ENCODE assay signal across 27 mouse cellular contexts in genomic region chr1:34174961-34175360, GRCm38 (mm10).
DNase-seq lines count a peak whose midpoint lies in the region; ATAC-seq and TF ChIP-seq lines count a peak whose summit lies in the region.
"Had no signal": no experiment of that assay in that cellular context is flagged by ENCODE, and none has a peak within 500 bp of the region (broad histone marks: within the 10 kb centered on the region; RNA-seq: fewer than 3 reads in every experiment).

No protein-coding gene starts in this region.

- H3K27ac ChIP-seq in layer of hippocampus, adult 2 months: no peak overlapping the region
- H3K27ac ChIP-seq in kidney, postnatal 0 days: no peak overlapping the region
- H3K27ac ChIP-seq in liver, postnatal 0 days (ENCODE audit: low read depth): no peak overlapping the region
- H3K27ac ChIP-seq: embryonic facial prominence, embryonic 13.5 days; forebrain, embryonic 15.5 days; hindbrain, postnatal 0 days; limb, embryonic 13.5 days; liver, embryonic 12.5 days; lung, embryonic 15.5 days; macrophage; midbrain, embryonic 15.5 days; neural tube, embryonic 12.5 days had no signal

- no peaks in the 10 kb centered on the region for H3K9me3 ChIP-seq in kidney, postnatal 0 days (replicated peaks; ENCODE audit: low read length)
- no peaks in the 10 kb centered on the region for H3K9me3 ChIP-seq in liver, postnatal 0 days (ENCODE audit: low read length)
- H3K9me3 ChIP-seq: embryonic facial prominence, embryonic 13.5 days; forebrain, embryonic 15.5 days; limb, embryonic 13.5 days; liver, embryonic 12.5 days; lung, embryonic 15.5 days; midbrain, embryonic 15.5 days; neural tube, embryonic 12.5 days had no signal

- intact Hi-C loops in left cerebral cortex, postnatal 25 days (cut with DNase I): no loop called here

- DNase-seq in layer of hippocampus, adult 2 months (ENCODE audit: low spot score in 2 of 2): no peak
- no peak for DNase-seq in layer of hippocampus, adult 18-20 months (ENCODE audit: low spot score in 2 of 2)
- DNase-seq in NIH3T3 (ENCODE audit: low read depth): peak; percentile 60
- peak; percentile 42 for DNase-seq in kidney, postnatal 0 days (ENCODE audit: low spot score)
- DNase-seq in yolk sac, embryonic 10.5 days (ENCODE audit: low spot score): peak; percentile 22
- no peak for DNase-seq in left cerebral cortex, postnatal 25 days (ENCODE audit: low spot score in 2 of 2)
- no peak for DNase-seq in liver, postnatal 0 days
- DNase-seq: adrenal gland, postnatal 10 days; cerebellum, adult 2 months; cerebellum, postnatal 36 days; embryo, embryonic 11 days; gastrocnemius, postnatal 10 days; right cerebral cortex, postnatal 4 days; thymus, postnatal 36 days had no signal

- H3K27me3 ChIP-seq in kidney, postnatal 0 days (ENCODE audit: insufficient read depth, low read length): no peaks in the 10 kb centered on the region
- no peaks in the 10 kb centered on the region for H3K27me3 ChIP-seq in liver, postnatal 0 days (ENCODE audit: insufficient read depth, low read length)
- H3K27me3 ChIP-seq: embryonic facial prominence, embryonic 13.5 days; forebrain, embryonic 15.5 days; limb, embryonic 13.5 days; liver, embryonic 12.5 days; lung, embryonic 15.5 days; midbrain, embryonic 15.5 days; neural tube, embryonic 12.5 days; Patski had no signal

- H3K4me1 ChIP-seq in kidney, postnatal 0 days (replicated peaks; ENCODE audit: insufficient read depth, low read length): no peaks in the 10 kb centered on the region
- no peaks in the 10 kb centered on the region for H3K4me1 ChIP-seq in liver, postnatal 0 days (ENCODE audit: insufficient read depth)
- H3K4me1 ChIP-seq: embryonic facial prominence, embryonic 13.5 days; forebrain, embryonic 15.5 days; limb, embryonic 13.5 days; liver, embryonic 12.5 days; lung, embryonic 15.5 days; midbrain, embryonic 15.5 days; neural tube, embryonic 12.5 days had no signal

- no peak overlapping the region for H3K9ac ChIP-seq in kidney, postnatal 0 days (ENCODE audit: low read depth, low read length)
- H3K9ac ChIP-seq in liver, postnatal 0 days (replicated peaks): no peak overlapping the region
- H3K9ac ChIP-seq: embryonic facial prominence, embryonic 13.5 days; forebrain, embryonic 15.5 days; limb, embryonic 13.5 days; liver, embryonic 12.5 days; lung, embryonic 15.5 days; midbrain, embryonic 15.5 days; neural tube, embryonic 12.5 days had no signal

- 67% methylated on average over 8 of the region's 8 CpGs for WGBS in kidney, postnatal 0 days
- WGBS in liver, postnatal 0 days (ENCODE audit: insufficient replicate concordance): 75% methylated on average over 8 of the region's 8 CpGs

- H3K36me3 ChIP-seq in kidney, postnatal 0 days (ENCODE audit: insufficient read depth, low read length): peaks cover 47% of the 10 kb centered on the region
- H3K36me3 ChIP-seq in liver, postnatal 0 days (replicated peaks; ENCODE audit: insufficient read depth, low read length): peaks cover 21% of the 10 kb centered on the region

- no peak for TF ChIP-seq EP300 in liver, postnatal 0 days (IDR thresholded peaks at IDR 0.05; ENCODE audit: low read depth)

- H3K4me2 ChIP-seq in kidney, postnatal 0 days (ENCODE audit: low read length): no peak overlapping the region
- no peak overlapping the region for H3K4me2 ChIP-seq in liver, postnatal 0 days (ENCODE audit: low read depth, low read length)
- H3K4me2 ChIP-seq: embryonic facial prominence, embryonic 13.5 days; forebrain, embryonic 15.5 days; heart, embryonic 11.5 days; limb, embryonic 13.5 days; liver, embryonic 12.5 days; lung, embryonic 15.5 days; midbrain, embryonic 15.5 days; neural tube, embryonic 12.5 days had no signal

- TF ChIP-seq CTCF in layer of hippocampus, adult 2 months (conservative IDR thresholded peaks at IDR 0.05): peak; percentile 20; the same call in 1 of the 2 replicates
- TF ChIP-seq CTCF in kidney, postnatal 0 days (IDR thresholded peaks at IDR 0.05; ENCODE audit: low read depth): peak; percentile 36; the same call in 1 of the 2 replicates
- no peak for TF ChIP-seq CTCF in liver, postnatal 0 days (IDR thresholded peaks at IDR 0.05; ENCODE audit: low read depth)

- peak; percentile 81 for ATAC-seq in kidney, postnatal 0 days (replicated peaks; ENCODE audit: low FRiP score, low read depth)
- ATAC-seq in liver, postnatal 0 days: no peak
- ATAC-seq: activated CD4-positive, CD25-positive, alpha-beta regulatory T cell, adult 4 months; forebrain, embryonic 15.5 days; hindbrain, postnatal 0 days; intestine, embryonic 16.5 days; liver, embryonic 12.5 days; midbrain, embryonic 15.5 days; Patski had no signal

- H3K4me3 ChIP-seq in layer of hippocampus, adult 2 months: no peak overlapping the region
- no peak overlapping the region for H3K4me3 ChIP-seq in kidney, postnatal 0 days (replicated peaks; ENCODE audit: low read depth, low read length)
- H3K4me3 ChIP-seq in liver, postnatal 0 days (ENCODE audit: low read depth, low read length): no peak overlapping the region
- H3K4me3 ChIP-seq: embryonic facial prominence, embryonic 13.5 days; forebrain, embryonic 15.5 days; limb, embryonic 13.5 days; liver, embryonic 12.5 days; lung, embryonic 15.5 days; midbrain, embryonic 15.5 days; neural tube, embryonic 12.5 days had no signal

Comparison
In these comparisons a context has a peak if more than half of its experiments do, and no peak if none do; other contexts are left out.
1. DNase-seq: peak in NIH3T3 (single experiment), kidney, postnatal 0 days (single experiment) and yolk sac, embryonic 10.5 days (single experiment); none in layer of hippocampus, adult 2 months (0 of 2), layer of hippocampus, adult 18-20 months (0 of 2), left cerebral cortex, postnatal 25 days (0 of 2) and liver, postnatal 0 days (single experiment).